Mouse (Mus musculus) brain, embryonic 14.5 days (tissue): ENCODE data around the gene Ctdspl. TPM values are rescaled to one million over a fixed set of nuclear protein-coding genes. Genes with fewer than 3 reads are reported as not detected.

Source experiments
- DNase-seq: peaks from one replicate; pipeline ENCODE4 v3.0.0-alpha.2; 2011; ENCODE audit warnings: low read depth
- CTCF ChIP-seq: fragments of 200-500 bp; IDR thresholded peaks from 2 replicates; pipeline ENCODE4 v1.5.1; 2012; ENCODE audit warnings: inconsistent platforms, mild to moderate bottlenecking, moderate library complexity, borderline replicate concordance; ENCODE audit not compliant: insufficient read depth, insufficient read length; ENCODE audit errors: extremely low read depth
- POLR2A ChIP-seq: fragments of 200-500 bp; IDR thresholded peaks from 2 replicates; pipeline ENCODE4 v1.6.1; 2012; ENCODE audit warnings: mild to moderate bottlenecking, inconsistent platforms, borderline replicate concordance; ENCODE audit not compliant: poor library complexity, insufficient read depth, insufficient read length, severe bottlenecking; ENCODE audit errors: extremely low read depth
- polyA plus RNA-seq: library from polyadenylated mRNA; depleted of rRNA; stranded (reverse); fragments of >200 nt; gene quantifications from 2 replicates; pipeline ENCODE4 v1.2.3, GENCODE M21; 2012

The Ctdspl gene
- polyA plus RNA-seq, 1 experiment: 16.0 TPM

DNA sequence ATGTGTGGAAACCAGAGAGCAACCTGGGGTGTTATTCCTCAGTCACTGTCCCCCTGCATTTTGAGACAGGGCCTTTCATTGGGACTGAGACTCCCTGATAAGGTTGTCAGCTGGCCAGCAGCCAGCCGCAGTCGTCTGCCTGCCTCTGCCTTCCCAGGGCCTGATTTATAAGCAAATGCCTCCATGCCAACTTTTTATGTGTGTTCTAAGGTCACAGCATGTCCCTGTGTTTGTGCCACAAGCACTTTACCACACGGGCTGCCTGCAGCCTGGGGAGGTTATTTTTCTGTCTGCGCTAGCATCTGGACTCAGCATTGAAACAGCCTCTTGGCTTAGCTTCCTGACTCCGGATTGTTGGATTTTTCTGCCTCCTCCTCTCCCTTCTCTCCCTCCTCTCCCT, 47.9 kb downstream of the Ctdspl start:
- TF ChIP-seq POLR2A: no peak
- TF ChIP-seq CTCF: no peak
- peak; percentile 50 for DNase-seq

- peak; percentile 26 for DNase-seq
- TF ChIP-seq CTCF: no peak
- TF ChIP-seq POLR2A: no peak
Observed at GRCm38 (mm10) chr9:118975211-118975671, 49.0 kb downstream of the Ctdspl start.

DNA sequence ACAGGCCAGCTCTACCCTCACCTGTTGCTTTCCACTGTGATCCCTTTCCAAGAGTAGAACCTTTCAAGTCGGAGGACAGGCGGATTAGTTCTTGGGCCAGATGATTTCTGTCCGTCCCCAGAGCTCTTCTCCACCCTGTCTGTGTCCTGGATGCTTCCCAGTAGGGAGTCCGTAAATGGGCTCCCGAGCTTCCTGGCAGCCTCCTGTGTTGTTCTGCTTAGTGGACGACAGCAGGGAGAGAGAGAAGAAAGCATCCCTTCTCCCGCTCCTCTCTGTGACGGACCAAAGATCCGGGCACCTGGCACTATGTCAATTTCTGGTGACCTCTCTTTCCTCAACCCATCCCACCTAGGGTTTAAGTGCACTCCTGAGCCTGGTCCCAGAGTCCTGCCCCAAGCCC, 49.5 kb downstream of the Ctdspl start:
- DNase-seq: no peak
- TF ChIP-seq CTCF (no peak), POLR2A (no peak)

GRCm38 (mm10) chr9:118976561-118976960, 50.3 kb downstream of the Ctdspl start:
- no peak for DNase-seq
- TF ChIP-seq POLR2A (no peak), CTCF (no peak)

- TF ChIP-seq CTCF (no peak), POLR2A (no peak)
- DNase-seq: no peak
Observed at GRCm38 (mm10) chr9:118977425-118977824, 51.2 kb downstream of the Ctdspl start.

- DNase-seq: peak; percentile 89
- no peak for TF ChIP-seq POLR2A
- no peak for TF ChIP-seq CTCF
Observed at GRCm38 (mm10) chr9:118980411-118980823, 54.2 kb downstream of the Ctdspl start.

DNA sequence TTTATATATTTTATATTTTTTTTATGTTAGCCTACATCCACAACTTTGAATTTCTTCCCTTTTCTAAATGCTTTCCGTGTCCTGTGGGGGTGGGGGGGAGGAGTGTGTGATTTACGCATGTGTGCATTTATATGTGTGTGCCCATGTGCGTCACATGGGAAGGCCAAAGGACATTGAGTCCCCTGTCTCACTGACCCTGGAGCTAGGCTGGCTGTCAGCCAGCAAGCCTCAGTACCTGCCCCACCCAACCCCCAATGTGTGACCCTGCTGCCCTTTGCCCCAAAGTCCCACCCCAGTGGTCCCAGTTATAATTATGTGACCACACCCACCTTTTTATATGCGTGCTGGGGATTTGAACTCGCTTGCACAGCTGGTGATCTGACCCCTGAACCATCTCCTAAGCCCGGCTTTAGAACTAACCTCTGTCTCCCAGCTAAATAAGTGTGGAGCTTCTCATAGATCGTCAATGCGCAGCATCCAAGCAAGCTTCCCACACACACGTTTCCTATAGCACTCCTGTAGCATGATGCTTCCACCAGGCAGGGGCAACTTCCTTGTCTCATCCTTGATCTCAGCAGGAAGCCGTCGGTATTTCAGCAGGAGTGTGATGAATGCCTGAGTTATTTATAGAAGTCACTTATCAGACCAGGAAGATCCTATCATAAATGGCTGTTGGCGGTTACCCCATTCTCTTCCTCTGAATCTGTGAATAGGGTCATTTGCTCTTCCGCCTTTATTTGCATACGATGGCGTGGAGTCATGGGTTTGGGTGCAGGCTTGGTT, 58.6 kb downstream of the Ctdspl start:
- TF ChIP-seq CTCF (no peak), POLR2A (no peak)
- DNase-seq: peak; percentile 40

DNA sequence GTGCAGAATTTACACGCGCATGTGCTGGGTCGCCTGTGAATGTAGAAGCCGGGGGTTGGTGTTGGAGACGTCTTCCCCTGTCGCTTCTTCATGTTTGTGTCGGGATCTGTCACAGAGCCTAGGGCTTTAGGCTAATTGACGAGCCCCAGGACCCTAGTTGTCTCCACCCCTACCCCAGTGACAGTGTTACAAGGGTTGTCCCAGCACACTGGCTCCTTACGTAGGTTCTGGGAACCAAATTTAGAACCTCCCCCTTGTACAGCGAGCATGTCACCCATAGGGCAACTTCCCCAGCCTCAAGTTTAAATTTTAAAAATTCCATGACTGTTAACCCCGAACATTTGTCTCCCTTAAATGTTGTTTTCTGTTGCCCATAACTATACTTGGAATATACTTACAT, 60.0 kb downstream of the Ctdspl start:
- no peak for DNase-seq
- TF ChIP-seq POLR2A (no peak), CTCF (no peak)

DNA sequence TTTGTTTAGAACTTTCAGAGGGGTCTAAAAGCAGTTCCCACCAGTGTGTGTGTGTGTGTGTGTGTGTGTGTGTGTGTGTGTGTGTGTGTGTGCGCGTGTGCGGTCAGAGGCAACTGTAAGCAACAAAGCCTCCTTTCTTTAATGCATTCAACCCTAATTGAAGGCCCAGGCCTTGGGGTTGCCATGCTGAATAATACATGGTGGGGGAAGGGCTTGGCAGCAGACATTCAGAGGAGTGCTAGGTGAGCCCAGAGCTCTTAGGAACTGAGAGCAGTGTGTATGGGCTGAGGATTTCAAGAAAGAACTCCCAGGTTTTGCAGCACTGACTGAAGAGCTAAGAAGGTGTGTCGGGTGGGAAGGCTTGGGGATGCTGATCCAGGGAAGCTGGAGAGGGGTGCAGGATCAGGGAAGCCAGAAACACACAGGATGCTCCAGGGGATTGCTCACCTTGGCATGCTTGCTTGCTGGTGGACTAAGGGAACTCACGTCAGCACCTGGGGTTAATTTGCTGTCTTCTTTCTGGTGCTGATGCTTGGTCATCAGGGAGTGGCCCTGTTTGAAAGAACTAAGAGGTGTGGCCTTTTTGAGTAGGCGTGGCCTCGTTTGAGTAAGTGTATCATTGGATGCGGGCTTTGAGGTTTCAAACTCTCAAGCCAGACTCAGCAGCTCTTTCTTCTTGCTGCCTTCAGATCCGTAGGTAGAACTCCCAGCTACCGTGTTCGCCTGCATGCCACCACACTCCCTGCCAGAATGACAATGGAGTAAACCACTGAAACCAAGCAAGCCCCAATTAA, 62.7 kb downstream of the Ctdspl start:
- TF ChIP-seq POLR2A: no peak
- TF ChIP-seq CTCF: no peak
- DNase-seq: peak; percentile 91

GRCm38 (mm10) chr9:118990490-118990889, 64.2 kb downstream of the Ctdspl start:
- no peak for DNase-seq
- TF ChIP-seq CTCF: no peak
- TF ChIP-seq POLR2A: no peak

DNA sequence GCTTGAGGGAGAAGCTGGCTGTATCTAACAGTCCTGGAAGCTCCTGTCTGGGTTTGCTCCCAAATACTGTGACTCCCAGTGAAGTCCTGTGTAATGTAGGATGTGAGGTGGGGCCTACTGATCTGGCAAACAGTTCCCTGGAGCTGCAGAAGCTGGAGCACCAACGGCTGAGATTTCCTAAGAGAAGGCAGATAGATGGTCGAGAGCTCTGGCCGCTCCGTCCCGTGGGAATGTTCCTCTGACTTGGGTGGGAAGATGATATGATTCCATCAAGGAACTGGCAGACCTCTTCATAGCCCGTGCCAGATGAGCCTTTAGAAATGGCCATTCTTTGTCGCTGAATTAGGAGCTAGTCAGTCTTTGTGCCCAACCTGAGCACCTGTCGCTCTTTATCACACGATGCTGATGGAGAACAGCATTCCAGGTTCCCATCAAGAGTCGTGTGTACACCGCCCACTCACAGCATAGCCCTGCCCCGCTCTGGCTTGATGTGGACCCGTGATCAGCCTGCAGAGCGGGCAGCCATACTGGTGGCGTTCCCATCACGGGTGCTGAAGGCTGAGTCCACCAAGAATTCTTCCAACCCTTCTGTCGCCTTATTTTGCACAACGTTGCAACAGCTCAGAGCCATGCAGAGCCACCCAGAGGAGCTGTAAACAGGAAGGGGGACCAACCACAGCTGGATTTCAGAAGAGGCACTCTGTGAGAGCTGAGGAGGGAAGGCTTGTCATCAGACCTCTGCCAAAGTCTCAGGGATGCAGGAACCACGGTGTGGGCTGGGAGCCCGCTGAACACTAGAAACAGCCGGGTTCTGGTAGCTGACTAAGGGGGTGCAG, 65.7 kb downstream of the Ctdspl start:
- TF ChIP-seq POLR2A (no peak), CTCF (no peak)
- no peak for DNase-seq

DNA sequence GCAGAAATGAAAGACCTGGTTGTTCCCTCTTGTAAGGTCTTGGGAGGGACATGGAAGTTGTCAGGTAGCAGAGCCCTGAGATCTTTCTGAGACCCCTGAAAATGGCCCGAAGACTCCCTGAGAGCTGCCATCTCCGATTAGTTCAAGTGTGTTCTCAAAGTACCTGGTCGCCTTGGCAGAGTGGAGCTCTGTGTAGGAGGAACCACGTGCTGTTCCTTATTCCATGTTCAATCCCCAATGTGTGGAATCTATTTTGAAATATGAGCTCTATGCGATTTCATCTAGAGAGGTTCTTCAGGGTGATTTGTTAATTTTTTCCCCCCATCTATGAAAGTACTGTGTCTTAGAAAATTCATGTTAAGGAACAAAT, 66.3 kb downstream of the Ctdspl start:
- no peak for DNase-seq
- TF ChIP-seq CTCF (no peak), POLR2A (no peak)
